Mouse (Mus musculus): Measurements from ENCODE around the gene Taf7l.

- no peak for TF ChIP-seq POLR2A (IDR thresholded peaks at IDR 0.05; ENCODE audit: low read depth, low read length)
- no peak for TF ChIP-seq CTCF (IDR thresholded peaks at IDR 0.05; ENCODE audit: borderline replicate concordance, insufficient read depth, low read length)
These were observed 1.1 kb downstream of the Taf7l start for GRCm38 (mm10) chrX:134474988-134475710.

All from embryonic fibroblast, embryonic 13.5 days (primary cell).